Mouse (Mus musculus) embryonic stem cell, embryonic (primary cell): ENCODE measurements around the gene Nup155.

ENCODE experiments used
- CTCF ChIA-PET, 4 experiments: fragments of 300-600 bp in 2 of 4; fragments of 350-600 bp in 2 of 4; sonication (Branson Sonifier 250); formaldehyde crosslinking; loops; one replicate each; lab custom pipeline; 2022; ENCODE audit warnings: inconsistent platforms in 2 of 4; lab: Charles Lee
- POLR2A ChIA-PET, 4 experiments: fragments of 300-600 bp in 2 of 4; fragments of 350-600 bp in 2 of 4; sonication (Branson Sonifier 250); formaldehyde crosslinking; loops; one replicate each; lab custom pipeline; 2022; ENCODE audit warnings: antibody characterized with exemption in 4 of 4, inconsistent platforms in 1 of 4; lab: Charles Lee

Gene Nup155

DNA sequence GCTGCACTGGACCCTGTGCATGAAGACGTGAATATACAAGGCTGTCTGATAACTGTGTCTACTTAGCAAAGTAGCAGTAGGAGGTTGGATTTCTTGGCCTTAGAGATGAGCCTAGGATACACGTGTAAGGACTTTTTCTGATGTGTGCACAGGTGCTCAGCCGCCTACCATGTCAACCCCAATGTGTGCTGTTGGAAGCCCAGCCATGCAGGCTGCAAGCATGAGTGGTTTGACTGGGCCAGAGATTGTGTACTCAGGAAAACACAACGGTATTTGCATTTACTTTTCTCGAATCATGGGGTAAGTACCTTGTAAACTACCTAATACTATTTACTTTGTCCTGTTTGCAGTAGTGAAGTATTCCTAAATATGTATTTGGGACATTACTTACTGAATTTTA lies 26.5 kb downstream of the Nup155 start:
- ChIA-PET POLR2A (interaction anchor here in 1 of 4 experiments (0.7 to 6.2 kb wide), 4 partner anchors 9 to 26 kb away, joined by 3 to 39 read pairs (median 8); no protein-coding TSS in a partner anchor), CTCF (no interaction called here)

DNA sequence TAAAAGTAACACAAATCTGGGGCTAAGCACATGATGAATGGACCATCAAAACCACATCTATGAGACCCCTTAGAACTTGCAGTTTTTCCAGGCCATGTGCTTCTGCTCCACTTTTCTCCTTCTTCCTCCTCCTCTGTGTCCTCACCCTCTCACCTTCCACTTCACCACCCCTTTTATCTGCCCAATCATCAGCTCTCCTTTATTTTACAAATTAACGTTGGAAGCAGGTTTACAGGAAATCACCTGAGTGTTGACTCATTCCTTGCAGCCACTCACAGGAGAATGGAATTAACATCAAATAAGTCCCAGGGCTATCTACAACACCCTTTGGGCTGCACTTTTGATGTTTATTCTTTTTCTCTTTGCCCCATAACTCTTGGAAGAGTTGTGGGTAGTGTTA lies 52.8 kb downstream of the Nup155 start:
- CTCF ChIA-PET: no interaction called here
- POLR2A ChIA-PET: interaction anchor here in 2 of 4 experiments (0.7 to 3.4 kb wide), 42 partner anchors 8 to 591 kb away, joined by 3 to 37 read pairs (median 4); partner anchors contain the start of gene Nup155 (in 1 of the 2)

DNA sequence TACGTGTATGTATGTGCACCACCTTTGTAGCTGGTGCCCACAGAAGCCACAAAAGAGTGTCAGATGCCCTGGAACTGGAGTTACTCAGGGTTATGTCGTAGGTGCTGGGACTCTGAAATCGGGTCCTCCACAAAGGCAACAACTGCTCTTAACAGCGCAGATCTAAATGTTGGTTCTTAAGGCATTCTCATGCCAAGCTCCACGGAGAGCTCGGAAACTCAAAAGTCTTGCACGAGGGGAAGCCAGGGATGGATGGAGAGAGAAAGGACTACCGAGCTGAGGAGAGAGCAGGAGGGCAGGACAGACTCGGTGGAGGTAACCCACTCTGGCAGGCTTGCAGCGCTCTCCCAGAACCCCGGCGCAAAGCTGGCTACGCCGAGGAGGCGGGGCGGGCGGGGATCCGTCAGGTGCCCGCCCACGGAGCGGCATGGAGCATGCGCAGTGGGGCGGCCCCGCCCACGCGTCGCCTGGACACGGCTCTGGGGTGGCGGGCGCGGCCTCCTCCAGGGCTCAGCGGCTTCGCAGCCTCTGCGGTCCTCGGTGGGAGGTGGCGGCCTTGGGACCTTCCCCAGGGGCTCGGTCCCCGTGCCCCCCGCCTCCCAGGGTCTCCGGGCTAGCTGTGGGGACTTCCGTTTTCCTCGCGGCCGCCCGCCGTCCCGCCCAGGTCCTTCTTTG lies 59.7 kb downstream of the Nup155 start, which contains the start of gene Cplane1:
TSS of gene Cplane1 (plus strand) at position 516 of the 675 bp plus-strand sequence.
- POLR2A ChIA-PET: interaction anchor here in 3 of 4 experiments (0.6 to 3.3 kb wide), 17 partner anchors 9 to 59 kb away, joined by 3 to 25 read pairs (median 3); partner anchors contain the start of gene Nup155 (in 1 of the 3)
- CTCF ChIA-PET: interaction anchor here in 2 of 4 experiments (0.6 kb wide), 2 partner anchors 52 to 188 kb away, joined by 3 read pairs; no protein-coding TSS in a partner anchor

DNA sequence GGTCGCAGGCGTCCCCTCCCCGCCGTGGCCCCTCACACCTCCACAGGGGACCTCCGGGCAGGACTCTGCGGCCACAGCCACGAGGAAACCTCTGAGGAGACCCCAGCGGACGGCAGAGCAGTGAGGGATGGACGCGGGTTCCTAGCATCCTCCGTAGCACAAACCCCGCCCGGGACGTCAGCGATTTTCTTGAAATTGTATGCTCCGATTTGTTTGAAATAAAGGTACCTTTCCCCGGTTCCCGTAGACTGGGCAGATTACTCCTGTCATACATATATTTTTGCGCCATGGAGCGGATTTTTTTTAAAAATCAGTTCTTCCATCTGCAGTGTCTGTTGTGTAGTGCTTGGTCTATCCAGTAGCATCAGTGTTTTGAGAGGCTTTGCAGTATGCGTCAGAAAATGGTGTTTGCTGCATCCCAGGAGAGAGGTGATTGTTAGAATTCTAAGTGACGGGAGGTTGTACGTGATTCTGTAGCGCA lies 60.2 kb downstream of the Nup155 start:
- POLR2A ChIA-PET: interaction anchor here in 3 of 4 experiments (0.6 to 3.3 kb wide), 16 partner anchors 8 to 60 kb away, joined by 3 to 25 read pairs (median 4); no protein-coding TSS in a partner anchor

DNA sequence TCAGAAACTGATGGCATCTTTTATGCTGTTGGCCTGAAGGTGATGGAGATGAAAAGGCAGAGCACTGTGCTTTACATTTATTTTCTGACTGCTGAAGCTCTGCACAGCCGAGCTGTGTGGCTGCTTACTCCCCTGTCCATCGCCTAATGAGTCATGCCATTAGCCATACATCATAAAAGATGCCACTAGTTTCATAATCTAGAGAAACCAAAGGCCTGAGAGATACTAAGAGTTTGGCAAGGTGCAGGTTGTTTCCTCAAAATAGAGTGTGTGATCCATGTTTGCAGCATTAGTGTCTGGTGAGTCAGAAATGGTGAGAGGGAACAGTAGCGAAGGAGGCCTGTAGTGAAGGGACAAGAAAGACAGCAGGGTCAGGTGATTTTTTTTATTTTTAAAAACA lies 80.5 kb downstream of the Nup155 start:
- ChIA-PET CTCF (no interaction called here), POLR2A (no interaction called here)

More for the DNA sequence above, 60.2 kb downstream of the Nup155 start:
- CTCF ChIA-PET: interaction anchor here in 2 of 4 experiments (0.6 kb wide), 2 partner anchors 52 to 187 kb away, joined by 3 read pairs; no protein-coding TSS in a partner anchor

DNA sequence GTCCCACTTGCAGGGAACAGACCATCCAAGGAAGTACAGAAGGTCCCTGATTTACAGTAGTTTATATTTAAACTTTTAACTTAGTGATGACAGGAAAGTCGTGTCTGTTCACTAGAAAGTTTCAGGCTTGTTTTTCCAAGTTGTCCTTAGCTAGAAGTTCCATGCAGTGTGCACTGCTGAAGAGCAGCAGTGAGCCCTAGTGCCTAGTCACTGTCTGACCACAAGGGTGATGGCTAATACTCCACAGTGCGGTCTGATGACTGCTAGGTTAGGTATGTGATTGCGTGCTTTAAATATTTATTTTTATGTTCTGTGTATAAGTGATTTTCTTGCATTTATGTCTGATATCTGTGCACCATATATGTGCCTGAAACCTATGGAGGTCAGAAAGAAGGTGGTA lies 81.4 kb downstream of the Nup155 start:
- ChIA-PET CTCF (no interaction called here), POLR2A (interaction anchor here in 1 of 4 experiments (0.6 to 1.4 kb wide), 3 partner anchors 9 to 165 kb away, joined by 3 to 5 read pairs (median 4); no protein-coding TSS in a partner anchor)

DNA sequence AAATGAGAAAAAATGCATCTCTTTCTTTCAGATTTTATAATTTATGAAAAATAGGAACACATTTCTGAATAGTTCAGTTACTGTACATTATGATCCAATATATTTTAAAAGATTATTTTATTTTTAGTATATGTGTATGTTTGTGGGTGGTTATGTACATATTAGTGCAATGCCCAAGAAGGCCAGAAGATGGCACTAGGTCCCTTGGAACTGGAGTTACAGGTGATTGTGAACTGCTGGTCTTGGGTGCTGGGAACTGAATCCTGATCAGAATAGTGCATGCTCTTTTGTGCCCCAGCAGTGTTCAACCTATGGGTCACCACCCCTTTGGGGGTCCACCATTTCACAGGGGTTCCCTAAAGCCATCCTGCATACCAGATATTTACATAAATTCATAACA lies 91.2 kb downstream of the Nup155 start:
- ChIA-PET POLR2A (no interaction called here), CTCF (no interaction called here)

DNA sequence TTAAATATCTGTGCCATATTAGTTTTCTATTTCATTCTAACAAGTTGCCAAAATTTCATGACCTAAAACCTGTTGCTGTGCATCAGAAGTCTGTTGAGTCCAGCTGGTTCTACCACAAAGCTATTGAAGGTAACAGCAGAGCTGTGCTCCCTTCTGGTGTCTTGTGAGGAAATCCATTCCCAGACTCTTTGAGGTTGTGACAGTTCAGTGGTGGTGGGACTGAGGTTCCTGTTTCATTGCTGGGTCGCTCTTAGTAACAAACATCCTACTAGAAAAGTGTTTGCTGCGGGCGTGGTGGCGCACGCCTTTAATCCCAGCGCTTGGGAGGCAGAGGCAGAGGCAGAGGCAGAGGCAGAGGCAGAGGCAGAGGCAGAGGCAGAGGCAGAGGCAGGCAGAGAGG lies 99.3 kb downstream of the Nup155 start:
- ChIA-PET POLR2A (no interaction called here), CTCF (no interaction called here)
